Mouse (Mus musculus) 416B (cell line): ENCODE data around the gene Wnt3a.
"Not testable (repeated sequence)": the region's sequence is repeated elsewhere in the genome, so short reads cannot be mapped to it uniquely, and the experiment has no call there.

Experiments used
- DNase-seq: peaks from one replicate; pipeline ENCODE4 v3.0.0; 2011; ENCODE audit warnings: low read depth

Gene Wnt3a

DNA sequence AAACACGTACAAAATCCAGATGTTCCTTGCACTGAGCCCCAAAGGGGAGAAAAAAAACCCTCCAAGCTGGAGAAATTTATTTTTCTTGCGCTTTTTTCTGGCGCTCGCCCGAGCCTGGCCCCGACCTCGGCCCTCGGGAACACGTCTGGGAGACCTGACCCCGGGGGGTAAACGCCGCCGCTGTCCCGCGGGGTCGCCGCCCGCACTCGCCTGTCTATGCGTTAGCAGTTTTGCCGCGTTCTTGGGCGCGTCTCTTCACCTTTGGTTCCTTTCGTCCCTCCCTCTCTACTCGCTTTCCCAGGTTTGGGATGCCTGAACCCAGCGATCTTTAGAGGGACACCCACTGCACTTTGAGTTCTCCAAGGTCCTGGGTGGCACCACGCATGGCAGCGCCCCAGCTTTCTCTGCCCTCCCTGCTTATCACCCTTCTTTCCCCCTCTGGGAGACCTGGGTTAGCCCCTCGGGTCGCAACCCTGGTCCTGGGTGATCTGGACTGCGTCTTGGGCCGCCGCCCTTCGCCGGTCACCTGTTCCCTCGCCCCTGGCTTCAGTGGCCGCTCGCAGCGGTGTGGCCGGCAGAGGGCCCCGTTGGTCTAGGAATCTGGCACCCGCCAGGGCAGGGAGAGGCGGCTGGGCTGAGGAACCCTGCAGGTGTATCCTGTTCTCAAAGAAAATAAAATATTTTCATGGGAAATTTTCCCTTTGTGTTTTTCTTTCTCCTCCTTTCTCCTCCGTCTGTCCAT is 17.0 kb upstream of the Wnt3a start:
- DNase-seq: peak; percentile 71

- DNase-seq: no peak
Measured at GRCm38 (mm10) chr11:59306461-59307421, 16.2 kb upstream of the Wnt3a start, which contains the start of gene Wnt9a. Gene Wnt9a (plus strand): TSS chr11:59306928.

GRCm38 (mm10) chr11:59305821-59306215 is 15.3 kb upstream of the Wnt3a start:
- DNase-seq: no peak

GRCm38 (mm10) chr11:59305008-59305820 is 14.7 kb upstream of the Wnt3a start:
- no peak for DNase-seq

DNA sequence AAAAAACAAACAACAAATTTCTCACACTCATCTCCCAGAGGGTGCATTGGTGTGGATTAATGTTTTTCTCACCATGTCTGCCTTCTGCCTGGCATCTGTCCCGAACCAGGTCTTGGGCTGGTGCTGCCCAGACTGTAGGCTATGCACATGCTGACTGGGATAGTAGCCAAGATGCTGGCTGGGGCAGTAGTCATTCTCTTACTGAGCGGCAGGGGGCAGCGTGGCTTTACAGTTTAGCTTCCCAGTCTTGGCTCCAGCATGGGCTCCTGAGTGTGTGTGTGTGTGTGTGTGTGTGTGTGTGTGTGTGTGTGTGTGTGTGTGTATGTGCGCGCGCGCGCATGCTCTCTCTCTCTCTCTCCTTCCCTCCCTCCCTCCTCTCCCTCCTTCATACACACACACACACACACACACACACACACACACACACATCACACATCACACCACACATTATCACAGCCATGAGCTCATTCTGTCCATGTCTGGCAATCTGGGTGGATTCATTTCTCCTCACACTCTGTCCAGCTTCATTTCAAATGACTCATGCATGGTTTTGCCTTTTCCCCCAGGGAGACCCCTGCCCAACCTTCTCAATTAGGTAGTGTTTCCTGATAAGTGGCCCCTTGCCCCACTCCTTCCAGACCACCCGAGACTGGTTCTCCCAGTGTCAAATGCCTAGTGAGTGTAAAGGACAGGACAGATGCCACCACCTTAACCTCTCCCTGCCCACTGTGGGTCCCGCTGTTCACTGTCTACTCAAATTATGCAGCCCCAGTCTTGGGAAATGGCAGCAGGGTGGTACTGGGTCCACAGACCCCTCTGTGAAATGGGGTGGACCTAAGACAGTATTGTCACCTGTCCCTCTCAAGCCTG is 12.4 kb upstream of the Wnt3a start:
- DNase-seq: peak; percentile 89

GRCm38 (mm10) chr11:59301053-59301452 is 10.5 kb upstream of the Wnt3a start:
- not testable (repeated sequence) for DNase-seq

DNA sequence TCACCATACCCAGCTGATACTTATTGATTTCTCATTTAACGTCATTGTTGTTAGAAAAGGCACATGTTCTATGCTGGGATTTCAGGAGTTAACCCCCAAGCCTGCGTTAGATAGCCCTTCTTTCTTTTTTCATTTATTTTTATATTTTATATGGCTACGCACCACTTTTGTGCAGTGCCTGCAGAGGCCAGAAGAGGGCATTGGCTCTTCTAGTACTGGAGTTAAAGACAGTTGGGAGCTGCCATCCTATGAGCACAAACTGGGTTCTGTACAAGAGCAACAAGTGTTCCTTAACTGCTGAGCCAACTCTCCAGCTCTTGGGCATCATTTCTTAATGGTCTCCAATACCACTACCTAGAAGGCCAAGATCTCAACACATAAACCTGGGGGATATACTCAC is 9.6 kb upstream of the Wnt3a start:
- DNase-seq: peak; percentile 52

- DNase-seq: peak; percentile 59
Measured at GRCm38 (mm10) chr11:59297941-59298340, 7.4 kb upstream of the Wnt3a start.

DNA sequence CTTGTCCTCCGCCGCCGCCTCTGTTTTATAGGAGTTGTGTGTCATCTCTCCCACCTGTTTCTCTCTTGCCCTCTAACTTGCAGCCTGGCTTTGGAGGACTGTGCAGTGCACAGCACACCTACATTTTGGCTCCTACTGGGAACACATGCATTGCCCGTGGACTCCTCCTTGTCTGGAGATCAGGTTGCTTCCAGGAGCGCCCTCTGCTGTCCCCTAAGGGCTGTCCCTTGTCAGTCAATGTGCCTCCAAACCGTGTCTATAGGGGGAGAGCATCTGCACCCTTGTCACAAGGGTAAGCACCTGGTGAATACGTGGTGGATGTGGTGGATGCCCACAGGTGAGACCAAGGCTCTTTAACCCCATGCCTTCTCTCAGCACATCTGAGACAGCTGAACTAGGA is 3.1 kb upstream of the Wnt3a start:
- peak; percentile 74 for DNase-seq

DNA sequence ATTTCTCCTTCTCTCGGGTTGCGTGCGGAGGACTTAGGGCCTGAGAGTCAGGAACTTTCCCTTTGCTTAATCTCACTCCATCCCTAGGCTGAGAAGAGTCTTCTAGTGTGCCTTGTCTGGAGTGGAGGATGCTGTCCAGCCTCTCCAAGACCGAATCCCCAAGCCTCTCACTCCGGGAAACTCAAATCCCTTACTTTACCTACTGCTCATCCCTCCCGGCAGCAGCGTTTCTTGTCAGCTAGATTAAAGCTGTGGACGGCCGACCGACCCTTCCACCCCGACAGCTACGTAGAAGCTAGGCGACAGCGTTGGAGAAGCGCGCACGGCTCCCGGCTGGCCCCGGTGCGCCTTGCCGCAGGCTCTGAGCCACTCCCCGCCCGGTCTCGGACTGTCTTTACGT is 846 bp downstream of the Wnt3a start:
- no peak for DNase-seq

DNA sequence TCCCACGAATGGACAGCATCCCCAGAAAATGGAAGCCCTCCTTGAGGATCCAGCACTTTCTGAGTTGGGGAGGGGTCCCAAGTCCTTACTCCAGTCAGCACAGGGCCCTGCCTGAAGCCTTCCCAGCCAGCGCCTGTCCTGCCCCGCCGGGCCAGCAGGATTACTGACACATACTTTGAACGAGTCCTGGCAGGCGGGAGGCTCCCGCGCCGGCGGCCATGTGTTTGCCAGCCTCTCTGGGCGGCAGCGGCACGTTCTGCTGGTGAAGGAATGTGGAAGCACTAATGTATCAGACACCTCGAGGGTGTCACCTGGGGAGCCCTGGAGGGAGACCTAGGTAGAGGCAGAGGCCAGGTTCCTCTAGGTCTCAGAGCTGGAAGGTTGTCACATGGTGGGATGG is 6.4 kb downstream of the Wnt3a start:
- no peak for DNase-seq

DNA sequence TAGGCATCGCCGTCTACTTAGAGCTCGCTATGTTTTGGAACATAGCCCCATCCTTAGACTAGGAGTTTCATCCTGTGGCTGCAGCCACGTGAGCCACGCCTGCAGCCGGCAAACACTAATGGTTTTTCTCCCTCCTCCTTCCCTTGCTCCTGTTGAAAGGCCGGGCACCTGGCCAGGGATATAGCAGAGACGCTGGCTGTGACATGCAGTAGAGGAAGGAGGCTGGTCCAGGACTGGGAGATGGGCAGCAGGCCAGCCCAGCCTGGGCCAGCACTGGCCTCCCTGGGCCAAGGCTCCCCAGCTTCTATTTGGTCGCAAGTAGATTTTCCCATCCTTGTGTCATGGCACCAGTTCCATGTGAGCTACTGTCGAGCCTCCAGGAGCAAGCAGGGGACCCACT is 7.6 kb downstream of the Wnt3a start:
- DNase-seq: no peak

DNA sequence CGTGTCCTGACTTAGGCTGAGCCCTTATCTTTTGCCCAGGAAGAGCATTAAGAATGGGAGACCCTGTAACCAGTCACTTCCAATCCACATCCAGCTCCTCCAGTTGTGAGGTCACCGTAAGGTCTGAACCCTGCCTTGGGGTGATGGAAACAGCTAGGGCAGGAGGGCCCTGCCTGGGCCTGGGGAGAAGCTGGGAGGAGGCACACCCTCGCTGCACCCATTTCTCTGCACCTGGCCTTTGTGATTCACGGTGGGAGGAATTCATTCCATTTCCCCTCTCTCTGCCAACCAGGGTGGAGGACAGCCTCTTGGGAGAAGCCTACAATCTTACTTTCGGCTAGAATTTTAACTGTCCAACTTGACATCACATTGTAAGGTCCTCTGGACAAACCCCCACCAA is 8.4 kb downstream of the Wnt3a start:
- DNase-seq: no peak

DNA sequence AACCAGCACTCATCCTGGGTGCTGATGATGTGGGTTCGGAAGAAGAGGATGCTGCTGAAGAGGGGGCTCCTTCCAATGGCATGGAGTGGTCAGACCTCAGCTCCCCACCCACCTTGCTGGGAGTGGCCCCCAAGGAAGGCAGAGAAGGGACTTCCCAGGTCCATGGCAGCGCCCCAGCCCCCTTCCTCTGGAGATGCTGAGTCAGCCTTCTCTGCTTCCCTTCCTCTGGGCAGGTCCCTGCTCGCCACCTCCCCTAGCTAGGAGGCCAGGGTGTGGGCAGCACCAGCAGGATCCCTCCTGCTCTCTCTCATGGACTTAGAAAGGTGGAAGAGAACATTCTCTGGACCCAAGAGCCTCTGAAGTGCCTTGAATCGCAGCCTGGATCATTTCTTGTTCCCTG is 12.5 kb downstream of the Wnt3a start:
- DNase-seq: no peak

DNA sequence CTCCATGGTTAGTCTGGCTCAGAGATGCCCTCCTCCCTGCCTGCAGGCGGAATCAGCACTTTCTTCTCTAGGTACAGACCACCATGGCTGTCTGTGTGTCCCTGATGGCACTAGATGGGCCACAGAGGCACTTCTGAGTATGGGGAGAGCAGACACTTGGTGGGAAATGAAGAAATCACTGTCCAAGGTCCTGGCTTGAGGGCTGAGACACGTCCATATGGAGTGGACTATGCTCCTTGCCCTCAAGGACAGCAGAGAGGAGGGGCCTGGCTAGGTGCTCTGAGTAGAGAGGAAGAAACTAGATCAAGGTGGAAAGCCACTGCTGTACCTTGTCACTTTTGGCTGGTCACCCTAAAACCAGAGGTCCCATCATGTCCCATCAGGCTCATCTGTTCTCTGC is 13.7 kb downstream of the Wnt3a start:
- peak; percentile 12 for DNase-seq

DNA sequence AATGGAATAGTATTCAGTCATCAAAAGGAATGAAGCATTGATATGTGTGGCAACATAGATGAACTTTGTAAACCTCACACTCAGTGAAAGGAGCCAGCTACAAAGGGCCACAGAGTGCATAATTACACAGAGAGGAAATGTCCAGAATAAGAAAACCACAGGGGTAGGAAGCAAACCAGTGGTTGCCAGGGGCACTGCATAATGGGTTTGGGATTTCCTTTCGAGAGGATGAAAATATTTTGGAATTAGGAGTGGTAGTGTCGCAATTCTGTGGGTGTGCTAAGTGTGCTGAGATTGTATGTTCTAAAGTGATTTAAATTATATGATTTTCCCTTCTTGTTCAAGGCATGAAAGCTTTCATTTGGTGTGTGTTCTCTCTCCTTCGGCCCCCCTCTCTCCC is 16.4 kb downstream of the Wnt3a start:
- no peak for DNase-seq

DNA sequence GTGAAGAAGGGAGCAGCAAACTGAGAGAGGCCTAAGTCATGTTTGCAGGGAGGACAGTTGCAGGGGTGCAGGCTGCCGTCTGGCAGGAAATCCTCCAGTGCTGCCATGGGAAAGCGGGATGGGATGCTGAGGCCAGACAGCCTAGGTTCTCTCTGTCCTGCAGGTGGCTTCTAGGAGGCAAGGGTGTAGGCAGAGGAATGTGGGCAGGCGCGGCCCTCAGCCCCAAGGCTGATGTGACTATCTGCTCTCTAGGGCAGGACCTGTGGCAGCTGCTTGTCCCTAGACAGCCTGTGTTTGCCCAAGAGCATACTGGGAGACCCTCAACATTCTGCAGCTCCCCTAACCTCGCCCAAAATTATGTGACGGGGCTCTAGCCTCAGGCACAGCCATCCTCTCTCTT is 23.8 kb downstream of the Wnt3a start:
- DNase-seq: no peak

DNA sequence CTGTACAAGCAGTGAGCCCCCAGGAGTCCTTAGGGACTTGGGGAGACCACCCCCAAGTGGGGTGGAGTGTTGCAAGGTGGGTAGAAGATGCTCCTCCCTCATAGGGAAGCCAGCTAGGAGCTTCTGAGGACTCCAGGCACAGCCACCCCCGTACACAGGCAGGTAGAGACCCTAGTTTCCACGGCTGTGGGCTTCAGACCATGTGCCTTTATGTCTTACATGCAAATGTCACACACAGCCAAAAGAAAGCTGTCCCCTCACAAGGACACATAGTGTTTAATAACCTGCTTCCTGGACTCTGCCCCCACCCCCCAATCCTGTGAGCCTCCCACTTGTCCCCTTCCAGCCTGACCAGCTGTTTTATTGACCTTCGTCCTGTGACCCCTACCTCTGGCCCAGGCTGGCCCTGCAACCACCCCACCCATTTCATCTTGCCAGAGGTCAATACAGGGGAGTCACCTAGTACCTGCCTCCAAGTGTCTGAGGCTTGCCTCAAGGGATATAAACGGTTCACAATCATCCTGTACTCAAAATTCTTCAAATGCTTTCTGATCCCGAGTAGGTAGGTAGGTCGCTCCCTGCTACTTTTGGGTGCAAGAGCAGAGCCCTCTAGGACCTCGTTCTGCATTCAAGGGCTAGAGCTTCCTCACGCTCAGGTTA is 25.3 kb downstream of the Wnt3a start:
- DNase-seq: no peak

DNA sequence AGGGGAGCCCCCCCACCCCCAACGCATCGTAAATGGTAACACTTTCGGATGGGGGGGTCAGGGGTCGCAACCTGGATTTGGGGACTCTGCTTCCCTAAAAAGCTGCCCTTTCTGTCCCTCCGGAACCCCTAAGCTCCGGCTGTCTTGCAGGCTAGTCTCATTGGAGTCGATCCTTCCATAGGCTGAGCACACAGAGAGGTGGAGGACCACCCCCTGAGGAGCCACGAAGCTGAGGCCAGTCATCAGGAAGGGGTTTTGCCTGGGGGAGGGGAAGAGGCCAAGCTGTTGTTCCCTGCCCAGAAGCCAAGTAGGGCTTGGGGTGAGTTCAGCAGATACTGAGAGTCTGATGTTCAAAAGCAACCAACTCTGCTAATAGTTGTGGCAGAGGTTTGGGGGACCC is 26.0 kb downstream of the Wnt3a start:
- no peak for DNase-seq

DNA sequence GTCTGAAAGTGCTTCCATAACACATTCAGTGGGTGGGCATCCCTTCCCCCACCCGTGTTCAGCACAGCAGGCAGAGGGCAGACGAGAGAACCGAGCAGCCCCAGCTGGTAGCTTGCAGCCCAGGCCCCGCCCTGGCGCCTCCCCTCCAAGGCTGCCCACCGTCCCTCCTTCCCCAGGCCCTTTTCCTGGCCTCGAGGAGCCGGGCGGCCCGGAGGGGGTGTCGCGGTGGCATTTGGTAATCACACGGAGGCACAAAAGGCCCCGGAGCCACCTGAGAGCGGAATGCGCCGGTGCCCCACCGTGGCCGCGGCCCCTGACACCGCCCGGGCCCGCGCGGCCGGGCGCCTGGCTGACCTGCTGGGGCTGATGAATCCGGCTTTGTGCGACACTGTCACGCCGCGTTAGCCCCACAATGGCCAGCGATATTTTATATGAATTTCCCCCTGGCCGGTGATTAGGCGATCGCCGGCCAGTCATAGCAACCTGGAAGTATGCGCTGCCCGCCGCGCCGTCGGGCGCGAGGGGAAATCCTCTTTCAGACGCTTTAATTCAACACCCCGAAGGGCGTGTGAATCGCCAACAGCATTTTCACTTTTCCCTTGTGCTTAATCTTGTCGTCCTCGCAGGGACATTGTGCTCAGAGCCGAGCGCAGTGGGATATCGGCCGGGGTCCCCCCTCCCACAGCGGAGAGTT is 26.5 kb downstream of the Wnt3a start:
- DNase-seq: no peak
